Mouse (Mus musculus) 3134 (cell line): Measurements from ENCODE around the gene Sertad2.

ENCODE experiments used
- DNase-seq: peaks from one replicate; pipeline ENCODE4 v3.0.0-alpha.2; 2011; ENCODE audit warnings: low spot score; ENCODE audit not compliant: insufficient read length; ENCODE audit errors: extremely low read depth

Gene Sertad2

DNA sequence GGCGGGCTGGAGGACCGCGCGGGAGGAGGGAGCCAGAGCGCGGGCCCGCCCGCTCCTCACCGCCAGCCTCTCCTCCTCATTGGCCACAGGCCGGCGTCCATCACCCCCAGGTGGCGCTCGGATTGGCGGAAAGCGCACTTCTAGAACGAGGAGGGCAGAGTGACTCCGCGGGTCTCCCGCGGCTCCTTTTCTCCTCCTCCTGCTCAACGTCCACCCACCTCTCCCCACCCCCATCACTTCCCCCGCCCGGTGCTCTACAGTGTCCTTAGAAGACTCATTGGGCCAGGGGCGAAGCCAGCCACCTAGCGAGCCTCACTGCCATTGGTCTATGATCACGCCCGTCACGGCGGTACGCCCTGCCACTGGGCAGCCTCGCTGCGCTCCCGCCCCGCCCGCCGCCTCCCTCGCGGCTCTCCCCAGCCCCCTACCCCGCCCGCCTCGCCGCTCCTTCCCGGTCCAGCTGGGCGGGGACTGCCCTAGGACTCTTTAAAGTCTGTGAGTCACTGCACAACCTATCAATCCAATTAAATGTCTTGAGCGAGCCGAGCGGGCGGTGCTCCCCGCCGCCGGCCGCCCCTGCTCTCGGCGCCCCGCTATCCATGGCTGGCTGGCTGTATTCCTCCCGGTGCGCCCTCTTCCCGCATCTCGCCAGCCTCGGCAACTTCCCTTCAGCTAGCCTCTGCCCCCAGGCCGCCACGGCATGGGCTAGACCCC is at the start of gene Sertad2:
Gene Sertad2 (plus strand): TSS at position 515 of the 714 bp plus-strand sequence.
- peak; percentile 99 for DNase-seq

DNA sequence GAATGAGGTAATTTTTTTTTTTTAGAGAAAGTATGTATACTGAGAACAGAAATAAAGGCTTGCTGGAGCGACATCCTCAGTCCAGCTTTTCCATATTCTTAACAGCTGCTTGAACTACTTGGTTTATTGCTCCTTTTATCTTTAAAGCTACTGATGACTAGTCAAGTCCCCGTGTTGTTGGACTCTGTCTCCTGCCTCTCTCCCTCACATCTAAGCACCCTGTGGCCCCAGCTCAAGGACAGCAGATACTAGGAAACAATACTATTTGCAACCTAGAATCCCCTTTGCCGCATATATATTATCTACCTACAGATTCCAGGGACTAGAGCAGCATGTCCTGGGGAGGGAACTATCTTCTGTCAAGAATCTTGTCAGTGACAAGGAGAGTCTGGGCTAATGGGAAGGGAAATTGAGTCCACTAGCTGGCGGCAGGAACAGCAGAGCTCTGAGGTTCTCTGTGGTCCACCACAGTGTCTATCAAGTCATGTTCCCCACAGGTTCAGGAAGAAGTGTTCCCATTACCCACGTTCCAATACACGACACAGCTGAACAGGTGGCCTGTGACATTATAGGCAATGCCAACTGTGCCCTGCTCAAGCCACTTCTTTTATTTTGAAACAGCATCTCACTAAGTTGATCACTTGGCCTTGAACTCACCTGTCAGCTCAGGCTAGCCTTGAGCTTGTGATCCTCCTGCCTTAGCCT is 49.0 kb upstream of the Sertad2 start:
- no peak for DNase-seq

DNA sequence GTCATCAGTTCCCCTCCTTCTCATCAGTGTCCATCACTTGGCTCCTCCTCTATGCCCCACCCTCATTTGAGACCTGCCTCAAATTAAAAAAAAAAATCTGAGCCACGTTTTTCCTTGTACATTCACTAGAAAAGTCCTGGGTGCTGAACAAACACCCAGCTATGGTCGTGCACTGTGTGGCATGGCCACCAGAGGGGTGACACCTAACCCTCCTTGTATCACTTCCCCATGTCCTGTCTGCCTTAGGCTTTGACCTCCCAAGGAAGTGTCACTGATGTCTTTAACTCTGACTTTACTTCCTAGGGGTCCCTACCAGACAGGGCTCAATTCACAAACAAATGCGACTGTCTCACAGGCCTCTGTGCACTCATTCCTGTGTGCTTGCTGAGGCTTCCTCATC is 42.5 kb upstream of the Sertad2 start:
- DNase-seq: no peak

DNA sequence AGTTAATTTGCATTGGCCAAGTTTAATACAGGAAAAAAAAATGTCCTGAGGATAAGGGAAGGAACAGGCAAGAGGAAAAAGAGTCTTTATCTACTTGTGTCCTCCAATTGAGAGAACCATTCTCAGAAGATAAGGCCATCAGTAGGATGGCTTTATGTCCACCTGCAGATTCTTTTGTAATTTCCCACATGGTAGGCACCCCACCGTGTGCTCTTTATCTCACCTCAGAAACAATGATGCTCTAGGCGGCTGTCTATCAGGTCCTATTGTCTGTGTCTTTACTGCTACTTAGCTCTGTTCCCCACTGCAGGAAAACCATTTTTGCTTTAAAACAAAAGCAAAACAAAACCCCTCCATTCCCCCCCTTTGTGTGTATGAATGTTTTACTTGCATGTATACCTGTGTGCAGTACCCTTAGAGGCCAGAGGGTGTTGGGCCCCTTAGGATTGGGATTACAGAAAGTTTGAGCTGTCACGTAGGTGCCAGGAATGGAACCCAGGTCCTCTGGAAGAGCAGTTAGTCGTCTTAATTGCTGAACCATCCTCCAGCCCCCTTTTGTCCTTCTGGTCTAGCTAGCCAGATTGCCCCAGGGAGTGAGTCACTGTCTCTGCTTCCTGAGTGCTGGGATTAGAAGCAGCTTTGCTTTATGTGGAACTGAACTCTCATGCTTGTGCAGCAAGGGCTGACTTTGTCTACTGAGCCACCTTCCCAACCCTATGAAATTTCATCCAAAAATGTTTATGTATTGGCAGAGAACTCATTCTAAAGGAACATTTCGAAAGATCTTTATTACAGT is 41.7 kb upstream of the Sertad2 start:
- DNase-seq: no peak

DNA sequence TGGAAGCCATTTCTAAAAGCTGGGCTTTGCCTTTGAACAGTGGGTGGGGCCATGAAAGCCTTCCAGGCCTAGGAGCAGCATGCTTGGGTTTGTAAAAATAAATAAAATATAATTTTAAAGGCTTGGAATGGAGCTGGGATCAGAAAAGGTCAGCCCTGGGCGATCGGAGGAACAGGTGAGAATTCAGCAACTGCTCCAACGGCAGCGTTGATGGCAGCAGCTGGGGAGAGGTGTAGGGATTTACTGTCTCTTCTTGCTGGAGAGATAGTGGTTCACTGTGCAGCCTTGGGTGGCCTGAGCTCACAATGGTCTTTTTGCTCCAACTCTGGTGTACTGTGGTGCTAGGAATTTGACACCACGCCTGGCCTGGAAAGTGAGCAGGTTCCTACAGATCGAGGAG is 29.5 kb upstream of the Sertad2 start:
- DNase-seq: no peak

DNA sequence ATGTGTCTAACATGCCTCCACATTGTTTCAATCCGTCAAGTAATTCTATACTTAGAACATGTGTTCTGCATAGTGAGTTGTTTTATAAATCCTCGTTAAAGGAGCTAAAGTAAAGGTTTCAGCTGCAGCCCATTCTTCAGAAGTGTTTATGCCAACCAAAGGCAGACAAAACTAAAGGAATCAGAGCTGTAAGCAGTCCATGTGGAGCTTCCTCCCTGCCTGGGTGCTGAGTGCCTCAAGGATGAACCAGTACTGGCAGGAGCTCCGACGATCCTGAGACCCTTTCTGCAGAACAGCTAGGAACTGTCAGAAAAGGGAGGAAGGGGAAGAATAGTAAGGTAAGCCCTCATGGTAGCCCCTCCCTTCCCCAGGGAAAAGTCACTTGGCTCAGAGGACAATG is 28.3 kb upstream of the Sertad2 start:
- no peak for DNase-seq

DNA sequence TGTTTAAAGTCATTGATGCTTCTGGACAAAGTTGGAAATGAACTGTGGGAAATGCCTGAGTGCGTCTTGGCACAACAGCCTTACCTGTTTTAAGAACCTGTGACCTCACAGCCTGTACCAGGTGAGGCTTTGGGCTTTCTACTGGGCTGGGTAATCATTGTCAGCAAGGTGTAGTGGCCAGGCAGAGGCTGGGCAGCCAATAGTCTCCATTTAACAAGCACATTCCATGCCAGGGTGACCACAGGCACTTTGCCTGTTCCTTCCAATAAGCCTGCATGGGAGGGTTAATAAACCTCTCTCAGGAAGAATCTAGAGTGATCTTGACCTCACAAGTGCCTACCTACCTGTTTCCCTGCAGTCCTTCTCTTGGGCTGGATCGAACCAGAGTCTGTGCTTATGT is 21.7 kb upstream of the Sertad2 start:
- DNase-seq: no peak

DNA sequence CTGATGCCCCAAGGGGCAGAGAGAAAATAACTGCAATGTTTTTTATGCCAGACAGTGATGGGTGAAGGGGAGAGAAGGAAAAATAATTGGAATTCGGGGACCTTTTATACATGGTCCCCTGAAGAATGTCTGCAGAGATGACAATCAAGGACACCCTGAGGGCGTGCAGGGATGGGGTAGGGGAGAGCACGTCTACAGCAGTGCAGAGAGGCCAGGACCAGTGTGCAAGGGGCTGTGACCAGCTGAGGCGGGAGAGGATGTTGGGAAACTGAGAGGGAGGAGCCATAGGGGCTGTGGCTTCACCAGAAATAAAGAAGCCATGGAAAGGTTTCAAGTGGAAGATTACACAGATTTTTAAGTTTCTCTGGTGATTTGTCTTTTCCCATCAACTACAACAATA is 20.3 kb upstream of the Sertad2 start:
- no peak for DNase-seq

DNA sequence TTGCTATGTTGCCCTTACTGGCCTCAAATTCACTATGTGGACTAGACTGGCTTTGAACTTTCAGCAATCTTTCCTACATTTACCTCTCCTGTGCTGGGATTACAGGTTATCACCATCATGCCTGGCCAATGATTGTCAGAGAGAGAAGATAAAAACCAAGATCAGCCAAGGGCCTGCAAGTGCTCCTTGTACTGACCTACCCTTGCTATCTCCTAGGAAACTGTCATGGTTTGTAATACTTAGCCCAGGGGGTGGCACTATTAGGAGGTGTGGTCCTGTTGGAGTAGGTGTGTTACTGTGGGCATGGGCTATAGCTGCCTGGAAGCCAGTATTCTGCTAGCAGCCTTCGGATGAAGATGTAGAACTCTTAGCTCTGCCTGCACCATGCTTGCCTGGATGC is 18.6 kb upstream of the Sertad2 start:
- DNase-seq: no peak

DNA sequence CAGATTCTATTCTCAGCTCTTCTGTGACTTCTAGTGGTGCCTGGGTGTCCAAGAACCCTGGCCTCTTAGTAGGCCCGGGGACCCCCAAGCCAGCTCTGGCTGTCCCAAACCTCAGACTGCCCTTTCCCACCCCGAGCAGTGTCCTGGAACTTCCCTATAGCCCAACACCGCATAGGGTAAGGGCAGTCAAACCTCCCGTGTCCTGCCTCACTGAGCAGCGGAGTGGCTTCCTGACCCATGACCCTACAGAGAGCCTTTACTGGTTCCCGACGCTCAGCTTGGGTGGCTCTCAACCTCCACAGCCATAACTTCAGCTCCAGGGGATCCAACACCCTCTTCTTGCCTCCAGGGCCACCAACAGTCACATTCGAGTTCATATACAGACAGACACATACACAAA is 17.1 kb upstream of the Sertad2 start:
- no peak for DNase-seq

DNA sequence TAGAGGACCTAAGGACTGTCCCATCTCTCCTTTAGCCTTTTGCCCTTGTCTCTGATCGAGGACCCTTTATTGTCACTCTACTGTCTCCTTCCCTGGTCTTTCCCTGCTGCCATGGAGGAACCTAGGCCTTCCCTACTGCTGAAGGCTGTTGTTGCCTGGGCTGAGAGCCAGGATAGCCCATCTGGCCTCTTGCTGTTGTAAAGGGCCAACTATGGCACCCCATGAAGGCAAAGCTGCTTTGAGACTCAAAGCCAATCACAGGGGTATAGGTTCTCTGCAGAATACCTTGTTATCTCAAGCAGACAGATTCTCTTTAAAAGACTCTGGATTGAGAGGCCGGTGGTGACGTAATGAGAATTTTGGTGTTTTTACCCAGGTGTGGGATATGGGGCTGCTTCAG is 15.2 kb upstream of the Sertad2 start:
- no peak for DNase-seq

DNA sequence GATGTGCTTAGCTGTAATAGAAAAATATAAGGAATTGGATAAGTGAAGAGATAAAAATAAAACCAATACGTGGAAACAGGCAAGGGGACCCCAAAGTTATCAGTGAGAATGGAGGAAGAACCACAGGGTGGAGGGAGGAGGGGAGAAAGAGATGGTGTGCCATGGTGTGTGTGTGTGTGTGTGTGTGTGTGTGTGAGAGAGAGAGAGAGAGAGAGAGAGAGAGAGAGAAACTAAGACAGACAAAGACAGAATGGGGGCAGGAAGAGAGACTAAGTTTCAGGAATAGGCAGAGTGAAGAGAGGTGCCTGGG is 11.4 kb upstream of the Sertad2 start:
- DNase-seq: no peak

DNA sequence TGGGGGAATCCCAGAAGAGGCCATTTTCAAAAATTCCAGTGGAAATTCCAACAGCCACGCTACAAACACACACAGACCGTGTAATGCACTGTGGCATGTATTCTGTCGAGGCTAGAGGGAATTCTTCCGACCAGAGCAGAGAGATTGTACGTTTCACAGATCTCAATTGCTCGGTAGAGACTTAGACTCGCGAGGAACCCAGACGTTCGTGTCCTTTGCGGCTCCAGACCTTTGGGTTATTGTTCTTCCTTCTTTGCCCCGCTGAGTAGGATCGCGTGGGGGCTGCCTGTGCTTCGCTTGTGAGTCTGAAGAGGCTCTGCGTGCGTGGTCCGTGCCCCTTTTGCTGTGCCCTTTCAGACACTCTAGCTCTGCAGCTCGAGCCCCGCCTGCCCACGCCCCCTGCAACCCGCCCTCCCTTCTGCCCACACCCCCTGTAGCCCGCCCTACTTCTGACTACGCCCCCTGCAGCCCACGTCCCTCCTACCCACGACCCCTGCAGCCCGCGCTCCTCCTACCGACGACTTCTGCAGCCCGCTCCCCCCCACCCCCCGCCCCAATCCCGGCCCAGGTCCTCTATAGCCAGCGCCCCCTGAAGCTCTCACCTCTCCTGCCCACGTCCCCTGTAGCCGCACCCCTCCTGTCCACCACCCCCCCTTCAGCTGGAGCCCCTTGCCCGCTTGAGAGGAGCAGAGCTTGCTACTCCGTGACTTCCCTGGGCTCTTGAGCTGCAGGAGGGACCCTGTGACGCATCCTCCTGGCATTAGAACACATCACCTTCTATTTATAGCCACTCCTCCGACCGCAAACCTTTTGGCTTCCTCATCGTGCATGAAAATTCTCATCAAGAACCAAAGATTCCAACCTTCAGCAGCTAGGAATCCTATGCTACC is 10.8 kb upstream of the Sertad2 start:
- peak; percentile 87 for DNase-seq

DNA sequence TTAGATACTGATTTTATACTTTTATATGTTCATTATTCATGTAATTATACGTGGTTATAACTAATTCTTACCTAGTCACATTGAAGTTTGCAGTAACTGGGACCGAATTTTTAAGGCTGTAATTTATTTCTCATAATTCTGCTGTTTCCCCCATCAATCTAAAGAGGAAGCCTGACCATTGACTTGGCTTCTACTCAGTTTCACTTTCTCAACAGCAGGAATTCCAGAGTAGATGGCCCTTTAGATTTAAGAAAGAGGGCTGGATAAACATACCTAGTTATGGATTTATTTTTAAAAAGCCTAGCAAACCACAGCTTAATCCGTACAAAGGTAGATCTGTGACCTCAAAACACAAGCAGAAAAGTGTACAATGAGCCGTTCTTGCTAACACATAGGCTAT is 9.8 kb upstream of the Sertad2 start:
- peak; percentile 40 for DNase-seq

DNA sequence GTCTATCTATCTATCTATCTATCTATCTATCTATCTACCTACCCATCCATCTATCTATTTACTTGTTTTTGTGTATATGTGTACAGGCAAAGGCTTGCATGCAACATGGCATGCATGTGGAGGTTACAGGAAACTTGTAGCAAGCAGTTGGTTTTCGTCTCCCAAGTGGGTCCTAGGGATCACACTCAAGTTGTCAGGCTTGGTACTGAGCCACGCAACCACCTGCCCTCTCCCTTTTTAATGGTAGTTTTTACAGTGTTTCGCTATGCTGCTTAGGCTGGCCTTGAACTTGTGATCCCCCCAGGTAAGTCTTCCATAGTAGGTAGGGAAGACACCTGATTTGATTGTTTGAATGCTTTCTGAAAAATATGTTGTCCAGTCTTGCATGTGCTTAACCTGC is 5.8 kb upstream of the Sertad2 start:
- DNase-seq: no peak

DNA sequence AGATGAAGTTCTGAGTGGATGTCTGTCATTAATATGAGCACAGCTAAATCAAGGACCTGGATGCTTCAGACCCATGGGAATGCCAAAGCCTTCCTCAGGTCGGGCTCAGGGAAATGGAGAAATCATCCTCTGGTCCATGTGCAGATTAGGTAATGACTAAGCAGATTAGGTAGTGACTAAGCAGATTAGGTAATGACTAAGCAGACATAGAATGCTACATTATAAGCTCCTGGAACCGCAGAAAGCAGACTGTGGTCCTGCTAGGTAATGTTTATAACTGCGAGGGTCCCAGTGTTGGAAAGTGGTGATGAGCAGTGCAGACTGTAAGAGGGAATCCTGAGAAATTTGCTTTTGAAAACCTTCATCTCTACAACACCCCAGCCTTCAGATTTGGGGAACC is 4.6 kb upstream of the Sertad2 start:
- peak; percentile 21 for DNase-seq

DNA sequence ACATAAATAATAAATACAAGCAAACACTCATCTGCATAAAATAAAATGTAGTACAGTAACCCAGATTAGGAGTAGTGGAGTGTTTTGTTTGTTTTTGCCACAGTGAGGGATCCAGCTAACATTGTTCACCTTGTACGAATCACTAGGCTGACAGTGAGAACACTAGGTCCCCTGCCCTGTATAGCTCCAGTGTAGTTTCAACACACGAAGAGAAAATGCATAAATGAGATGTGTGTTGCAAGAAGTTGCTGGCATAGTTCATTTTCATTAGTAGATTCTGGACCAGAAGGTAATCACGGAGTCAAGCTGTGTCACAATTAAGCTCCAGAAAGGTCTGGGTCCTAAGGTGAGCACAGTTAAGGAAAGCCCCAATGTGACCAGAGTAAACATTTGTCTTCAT is 1.8 kb upstream of the Sertad2 start:
- DNase-seq: no peak

DNA sequence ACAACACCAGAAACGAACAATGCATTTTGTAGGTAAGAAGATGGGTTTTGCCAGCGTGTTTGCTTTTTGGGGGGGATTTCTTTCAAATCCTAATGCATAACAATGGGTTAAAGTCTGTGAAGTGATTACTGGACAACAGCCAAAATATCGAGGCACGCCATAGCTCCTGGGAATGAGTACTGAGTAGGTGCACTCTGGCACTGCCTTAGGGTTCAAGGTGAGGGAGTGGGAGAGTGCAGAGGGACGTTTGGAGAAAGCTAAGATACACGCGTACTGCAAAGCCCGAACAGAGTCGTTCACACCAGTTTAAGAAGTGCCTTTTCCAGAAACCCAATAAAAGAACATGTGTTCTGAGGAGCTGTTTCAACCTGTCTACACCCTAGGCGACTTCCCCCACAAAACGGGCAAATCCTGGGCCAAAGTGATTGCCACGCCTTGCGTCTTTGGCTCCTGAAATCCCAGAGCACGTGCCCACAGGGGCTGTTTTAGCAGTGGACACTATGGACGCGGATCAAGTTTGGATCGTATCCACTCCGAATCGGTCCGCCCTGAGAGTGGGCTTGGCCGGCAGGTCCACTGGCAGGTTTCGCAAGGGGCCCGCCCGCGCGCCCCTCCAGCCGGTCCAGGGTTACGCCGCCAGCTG is 937 bp upstream of the Sertad2 start:
- DNase-seq: no peak

DNA sequence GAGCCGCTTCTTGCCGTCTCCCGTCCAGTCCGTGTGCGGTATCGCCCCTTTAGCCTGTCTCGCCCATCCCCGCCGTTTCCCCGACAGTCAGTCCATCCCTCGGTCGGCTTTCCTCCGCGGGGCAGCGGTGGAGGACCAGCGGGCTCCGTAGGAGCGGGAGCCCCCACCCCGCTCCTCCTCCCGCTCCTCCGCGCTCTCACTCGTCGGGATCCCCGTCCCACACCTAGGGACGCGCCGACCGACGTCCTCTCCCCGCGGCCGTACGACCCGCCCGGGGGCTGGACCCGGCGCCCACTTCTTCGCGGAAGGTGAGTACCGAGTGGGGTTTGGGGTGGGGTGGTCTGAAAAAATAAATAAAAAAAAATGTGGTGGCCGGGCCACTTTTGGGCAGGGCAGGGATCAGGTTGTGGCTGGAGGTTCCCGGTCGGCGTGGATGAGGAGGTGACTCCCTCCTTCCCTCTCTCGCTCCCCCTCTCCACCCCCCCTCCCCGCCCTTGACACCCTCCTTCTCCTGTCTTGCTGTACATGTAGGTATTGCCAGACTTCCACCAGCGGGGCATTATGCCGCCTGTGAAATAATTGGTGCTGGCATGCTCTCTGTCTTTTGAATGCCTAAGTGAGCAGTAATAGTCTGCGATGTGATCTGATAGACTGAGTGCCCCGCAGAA is 534 bp downstream of the Sertad2 start:
- peak; percentile 82 for DNase-seq

DNA sequence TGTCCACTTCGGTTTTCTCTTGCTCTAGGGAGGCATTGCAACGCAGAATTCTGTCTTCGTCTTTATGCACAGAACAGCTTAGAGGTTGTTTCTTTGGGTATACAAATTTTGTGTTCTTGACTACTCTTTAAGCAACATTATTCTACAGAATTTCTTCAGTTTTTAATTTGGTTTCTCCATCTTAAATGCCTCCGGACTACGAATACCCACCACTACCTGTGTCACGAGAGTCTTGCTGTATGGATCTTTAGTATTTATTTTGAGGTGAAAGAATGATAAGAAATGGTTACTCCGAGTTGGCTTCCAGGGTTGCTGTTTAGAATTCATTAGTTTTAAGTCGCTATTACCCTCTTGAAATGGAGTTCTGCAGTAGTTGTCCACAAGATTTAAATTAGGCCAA is 1.3 kb downstream of the Sertad2 start:
- no peak for DNase-seq
